Mouse (Mus musculus): Measurements from ENCODE around the gene Etnk1. TPM values are rescaled to one million over a fixed set of nuclear protein-coding genes. Genes with fewer than 3 reads are reported as not detected.
"Not testable (repeated sequence)": the region's sequence is repeated elsewhere in the genome, so short reads cannot be mapped to it uniquely, and the experiment has no call there.

Etnk1 gene
- 110 and 119 TPM in 2 replicates for total RNA-seq (2017)

DNA sequence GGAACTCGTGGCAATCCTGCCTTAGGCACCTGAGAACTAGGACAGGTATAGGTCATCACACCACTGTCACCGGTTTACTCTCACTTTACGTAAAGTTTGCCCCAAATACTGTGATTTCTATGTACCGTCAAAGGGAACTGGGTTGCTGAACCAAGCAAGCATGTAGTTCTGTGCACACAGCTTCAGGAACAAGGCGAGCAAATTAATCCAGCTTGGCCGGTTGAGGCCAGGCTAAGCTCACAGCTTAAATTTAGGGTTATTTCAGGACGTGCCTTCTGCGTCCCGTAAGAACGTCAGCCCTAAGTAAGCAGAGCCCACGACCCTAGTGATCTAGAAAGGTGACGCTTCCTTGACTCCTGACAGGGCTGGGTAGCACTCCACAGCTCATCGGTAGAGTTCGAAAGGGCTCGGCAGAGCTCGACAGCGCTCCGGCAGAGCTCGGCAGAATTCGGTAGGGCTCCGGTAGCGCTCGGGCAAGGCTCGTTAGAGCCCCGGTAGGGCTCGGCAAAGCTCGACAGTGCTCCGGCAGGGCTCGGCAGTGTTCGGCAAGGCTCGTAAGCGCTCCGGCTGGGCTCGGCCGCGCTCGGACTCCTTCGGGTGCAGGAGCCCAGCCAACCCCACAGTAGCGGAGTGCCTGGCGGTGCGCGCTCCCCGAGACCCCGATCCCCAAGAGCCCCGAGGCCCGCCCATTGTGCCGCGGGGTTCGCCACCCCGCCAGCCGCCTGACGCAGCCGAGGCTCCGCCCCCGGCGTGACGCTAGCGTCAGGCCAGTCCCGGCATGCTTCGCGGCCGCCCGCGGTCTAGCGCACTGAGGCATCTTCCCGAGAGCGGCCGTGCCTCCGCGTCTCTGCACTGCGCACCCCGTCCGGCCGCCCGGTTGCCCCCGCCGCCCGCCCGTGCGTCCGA is at the start of gene Etnk1:
Gene Etnk1 (plus strand): TSS at position 770 of the 906 bp plus-strand sequence.
- ATAC-seq (replicated peaks in 1 of 2; ENCODE audit: insufficient read depth in 1 of 2, low FRiP score in 2 of 2, low TSS enrichment in 1 of 2, low read depth in 1 of 2, poor library complexity in 2 of 2, severe bottlenecking in 2 of 2) = peak; percentile 86 to 89

DNA sequence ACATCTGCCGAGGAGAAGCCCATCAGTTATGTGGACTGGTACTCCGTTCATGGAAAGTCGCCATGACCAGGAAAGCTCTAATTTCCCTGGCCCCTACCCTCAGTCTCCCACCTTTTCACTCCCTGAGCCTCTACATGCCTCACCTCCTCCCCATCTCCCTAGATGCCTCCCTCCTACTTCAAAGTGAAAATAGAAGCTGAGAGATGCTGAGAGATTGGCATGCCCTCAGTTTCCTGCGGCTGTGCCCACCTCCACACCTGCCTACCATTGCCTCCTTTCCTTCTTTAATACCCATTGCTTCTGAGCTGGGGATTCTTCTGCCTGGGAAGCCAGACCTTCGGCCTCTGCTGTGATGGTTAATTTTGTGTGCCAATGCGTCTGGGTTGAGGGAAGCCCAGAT is 47.7 kb upstream of the Etnk1 start:
- ATAC-seq (replicated peaks in 1 of 2; ENCODE audit: insufficient read depth in 1 of 2, low FRiP score in 2 of 2, low TSS enrichment in 1 of 2, low read depth in 1 of 2, poor library complexity in 2 of 2, severe bottlenecking in 2 of 2) = no peak

DNA sequence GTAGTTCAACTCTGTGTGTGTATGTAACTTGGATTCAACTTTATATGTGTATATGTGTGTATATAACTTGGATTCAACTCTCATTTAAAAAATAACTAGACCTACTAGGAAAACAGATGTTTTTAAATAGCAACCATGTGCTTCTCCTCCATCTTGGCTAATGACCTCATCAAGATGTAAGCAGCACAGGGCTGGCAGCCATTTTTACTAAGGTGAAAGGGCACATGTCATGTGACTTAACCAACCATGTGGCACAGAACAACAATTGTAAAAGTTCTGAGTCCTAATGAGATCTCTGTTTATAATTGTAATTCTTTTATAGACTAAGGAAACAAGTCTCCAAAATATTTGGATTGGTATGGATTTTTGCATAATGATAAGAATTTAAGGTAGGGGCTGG is 41.3 kb upstream of the Etnk1 start:
- no peak for ATAC-seq (replicated peaks in 1 of 2; ENCODE audit: insufficient read depth in 1 of 2, low FRiP score in 2 of 2, low TSS enrichment in 1 of 2, low read depth in 1 of 2, poor library complexity in 2 of 2, severe bottlenecking in 2 of 2)

DNA sequence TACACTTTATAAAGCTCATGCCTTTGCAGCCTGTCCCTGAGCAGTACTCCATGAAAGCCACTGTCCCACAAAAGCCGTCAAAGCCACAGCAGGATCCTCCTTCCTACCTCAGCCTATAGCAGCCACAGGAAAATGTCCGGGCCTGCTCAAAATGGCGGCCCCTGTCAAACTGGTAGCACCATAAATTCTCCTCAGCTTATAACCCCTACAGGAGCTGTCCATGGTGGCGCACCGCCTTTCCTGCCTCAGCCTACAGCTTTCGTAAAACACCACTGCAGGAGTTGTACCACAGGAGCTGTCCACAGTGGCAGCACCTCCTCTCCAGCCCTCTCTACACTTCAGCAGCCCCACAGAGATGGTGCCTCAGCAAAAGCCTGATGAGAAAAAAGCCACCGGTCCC is 37.6 kb upstream of the Etnk1 start:
- ATAC-seq (replicated peaks in 1 of 2; ENCODE audit: insufficient read depth in 1 of 2, low FRiP score in 2 of 2, low TSS enrichment in 1 of 2, low read depth in 1 of 2, poor library complexity in 2 of 2, severe bottlenecking in 2 of 2) = no peak

DNA sequence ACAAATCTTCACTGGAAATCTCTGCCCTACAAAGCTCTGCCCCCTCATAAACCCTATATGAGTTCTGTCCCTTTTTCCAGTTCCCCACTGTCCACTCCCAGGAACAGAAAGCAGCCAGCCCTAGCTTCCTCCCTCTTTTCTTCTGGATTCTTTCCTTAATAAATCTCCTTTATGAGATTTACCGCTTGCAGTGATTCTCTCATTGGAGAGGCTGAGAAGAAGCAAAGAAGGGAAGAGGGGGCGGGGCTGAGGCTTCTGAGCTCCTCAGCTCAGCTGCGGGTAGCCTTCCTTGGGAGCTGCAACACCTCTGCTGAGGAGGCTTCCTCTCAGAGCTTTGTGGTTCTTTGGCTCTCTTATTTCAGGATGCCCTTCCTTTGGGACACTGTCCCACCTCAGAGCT is 37.1 kb upstream of the Etnk1 start:
- ATAC-seq (replicated peaks in 1 of 2; ENCODE audit: insufficient read depth in 1 of 2, low FRiP score in 2 of 2, low TSS enrichment in 1 of 2, low read depth in 1 of 2, poor library complexity in 2 of 2, severe bottlenecking in 2 of 2) = no peak

DNA sequence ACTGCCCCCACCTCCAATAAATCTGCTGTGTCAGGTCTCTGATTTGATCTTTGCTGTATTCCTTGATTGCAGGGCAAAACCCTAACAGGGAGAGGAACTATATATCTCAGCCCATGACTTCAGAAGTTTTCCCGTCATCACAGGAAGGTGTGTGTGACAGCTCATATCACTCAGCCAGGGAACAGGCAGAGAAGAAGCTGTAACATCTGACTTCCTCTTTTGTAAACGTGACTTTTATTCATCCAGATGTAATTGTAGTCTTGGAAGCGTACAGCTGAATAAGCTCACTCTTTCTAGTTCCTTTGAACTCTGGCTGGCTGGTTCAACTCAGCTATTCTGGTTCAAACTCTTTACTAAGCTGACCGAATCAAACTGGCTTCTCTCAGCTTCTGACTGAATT is 36.6 kb upstream of the Etnk1 start:
- peak in 1 of 2 experiments; percentile 12; a peak in 1 of 4 replicates for ATAC-seq (replicated peaks in 1 of 2; ENCODE audit: insufficient read depth in 1 of 2, low FRiP score in 2 of 2, low TSS enrichment in 1 of 2, low read depth in 1 of 2, poor library complexity in 2 of 2, severe bottlenecking in 2 of 2)

DNA sequence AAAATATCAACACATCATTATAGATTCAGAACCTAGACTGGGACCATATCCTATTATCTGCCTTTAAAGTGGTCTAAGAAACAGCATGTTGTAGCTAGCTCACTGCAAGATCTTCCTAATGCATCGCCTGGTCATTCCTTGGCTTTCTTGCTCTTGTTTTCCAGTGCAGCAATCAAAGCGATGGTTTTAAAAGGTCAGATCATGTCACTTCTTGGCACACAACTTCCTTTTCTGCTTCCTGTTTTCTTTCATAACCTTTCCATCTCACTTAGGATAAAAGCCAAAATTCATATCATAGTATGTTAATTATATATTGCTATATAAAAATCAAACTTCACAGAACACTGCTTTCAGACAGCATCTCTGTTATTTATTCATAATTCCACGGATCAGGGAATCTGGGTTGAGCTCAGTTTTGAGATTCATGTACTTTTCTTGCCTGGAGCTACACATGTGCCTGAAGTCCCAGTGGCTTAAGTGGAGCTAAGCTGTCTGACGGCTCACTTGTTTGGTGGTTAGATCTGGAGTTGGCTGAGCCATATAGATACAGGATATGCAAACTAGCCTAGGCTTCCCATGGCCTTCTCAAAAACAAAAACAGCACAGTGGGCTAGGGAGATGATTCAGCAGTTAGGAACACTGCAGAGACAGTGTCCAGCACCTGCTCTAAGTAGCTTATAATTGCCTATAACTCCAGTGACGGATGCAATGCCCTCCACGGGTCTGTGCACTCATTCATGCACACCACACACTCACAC is 34.9 kb upstream of the Etnk1 start:
- peak; percentile 23 to 39; a peak in 2 of 4 replicates for ATAC-seq (replicated peaks in 1 of 2; ENCODE audit: insufficient read depth in 1 of 2, low FRiP score in 2 of 2, low TSS enrichment in 1 of 2, low read depth in 1 of 2, poor library complexity in 2 of 2, severe bottlenecking in 2 of 2)

DNA sequence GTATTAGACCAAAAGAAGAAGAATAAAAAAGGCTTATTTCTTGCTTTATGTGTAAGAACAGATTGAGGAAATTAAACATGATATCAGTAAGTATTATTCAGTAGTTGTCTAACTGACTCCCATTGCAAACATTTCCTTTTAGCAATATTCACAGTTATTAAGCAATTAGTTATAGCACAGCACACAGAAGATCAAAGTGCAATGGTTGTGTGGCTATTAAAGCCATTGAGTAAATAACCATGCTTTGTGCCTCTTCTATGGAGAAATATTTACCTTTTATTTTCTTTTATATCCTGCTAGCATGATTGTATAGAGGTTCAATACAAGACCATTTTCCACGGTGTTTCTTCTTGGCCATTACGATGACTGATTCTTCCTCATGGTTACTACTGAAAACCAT is 33.9 kb upstream of the Etnk1 start:
- no peak for ATAC-seq (replicated peaks in 1 of 2; ENCODE audit: insufficient read depth in 1 of 2, low FRiP score in 2 of 2, low TSS enrichment in 1 of 2, low read depth in 1 of 2, poor library complexity in 2 of 2, severe bottlenecking in 2 of 2)

DNA sequence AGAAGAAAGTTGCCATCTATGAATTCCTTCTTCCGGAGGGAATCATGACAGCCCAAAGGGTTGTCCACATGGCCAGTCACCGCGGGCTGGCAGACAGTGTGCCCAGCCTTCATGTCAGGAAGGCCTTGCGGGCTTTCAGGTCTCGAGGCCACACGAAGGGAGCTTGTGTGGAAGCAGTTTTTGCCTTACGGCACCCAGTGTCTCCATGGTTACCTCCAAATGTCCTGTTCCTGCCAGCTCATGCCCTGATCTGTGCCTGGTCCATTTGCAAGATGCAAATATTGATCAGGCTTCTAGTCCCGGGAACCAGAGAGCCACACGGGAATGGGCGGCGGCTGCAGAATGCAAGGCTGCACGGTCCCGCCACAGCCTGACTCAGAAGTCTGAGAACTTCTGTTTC is 31.9 kb upstream of the Etnk1 start:
- ATAC-seq (replicated peaks in 1 of 2; ENCODE audit: insufficient read depth in 1 of 2, low FRiP score in 2 of 2, low TSS enrichment in 1 of 2, low read depth in 1 of 2, poor library complexity in 2 of 2, severe bottlenecking in 2 of 2) = no peak

DNA sequence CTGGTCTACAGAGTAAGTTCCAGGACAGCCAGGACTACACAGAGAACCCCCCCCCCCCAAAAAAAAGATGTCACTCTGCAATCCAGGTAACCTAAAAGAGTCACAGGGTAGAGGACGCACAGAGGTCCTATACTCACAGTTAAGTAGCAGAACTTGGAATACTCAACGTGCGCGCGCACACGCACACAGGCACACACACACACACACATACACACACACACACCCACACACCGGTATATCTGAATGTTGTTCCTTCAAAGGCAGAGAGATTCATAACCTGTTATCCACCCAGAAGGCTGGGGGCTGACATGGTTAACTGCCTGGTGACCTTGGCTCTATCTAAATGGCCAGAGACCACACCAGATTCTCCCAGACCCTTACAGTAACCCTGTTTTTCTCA is 30.3 kb upstream of the Etnk1 start:
- ATAC-seq (replicated peaks in 1 of 2; ENCODE audit: insufficient read depth in 1 of 2, low FRiP score in 2 of 2, low TSS enrichment in 1 of 2, low read depth in 1 of 2, poor library complexity in 2 of 2, severe bottlenecking in 2 of 2) = no peak

DNA sequence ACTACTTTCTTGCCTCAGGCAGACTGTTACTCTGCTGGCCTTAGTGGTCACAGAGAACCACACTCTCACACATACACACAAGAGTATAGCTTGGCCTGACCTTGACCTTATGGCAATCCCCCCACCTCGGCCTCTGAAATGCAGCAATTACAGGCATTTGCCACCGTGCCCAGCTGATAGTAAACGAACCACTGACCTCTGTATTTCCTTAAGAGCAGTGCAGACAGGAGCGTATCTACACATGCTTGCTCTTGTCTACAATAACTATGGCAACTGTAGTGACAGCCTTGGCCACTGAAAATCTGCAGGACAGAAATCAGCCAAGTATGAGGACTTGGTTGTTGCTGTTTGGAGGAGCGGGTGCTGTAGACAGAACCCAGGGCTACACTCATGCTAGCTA is 29.7 kb upstream of the Etnk1 start:
- no peak for ATAC-seq (replicated peaks in 1 of 2; ENCODE audit: insufficient read depth in 1 of 2, low FRiP score in 2 of 2, low TSS enrichment in 1 of 2, low read depth in 1 of 2, poor library complexity in 2 of 2, severe bottlenecking in 2 of 2)

DNA sequence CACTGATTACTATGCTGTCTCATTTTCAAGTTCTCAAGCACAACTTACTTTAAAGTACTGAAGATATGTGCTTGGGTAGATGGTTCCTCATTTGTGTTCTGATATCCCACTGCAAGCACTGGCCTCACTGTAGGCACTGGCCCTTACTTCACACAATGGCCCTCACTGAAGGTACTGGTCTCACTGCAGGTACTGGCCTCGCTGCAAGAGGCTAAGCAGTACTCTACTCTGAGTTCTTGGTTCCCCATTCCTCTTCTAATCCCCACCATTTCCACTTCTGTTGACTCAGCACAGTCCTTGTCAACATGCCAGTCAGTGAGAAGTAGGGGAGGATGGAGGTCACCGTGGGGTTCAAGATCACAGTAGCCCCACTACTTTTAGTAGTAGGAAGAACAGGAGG is 27.6 kb upstream of the Etnk1 start:
- ATAC-seq (replicated peaks in 1 of 2; ENCODE audit: insufficient read depth in 1 of 2, low FRiP score in 2 of 2, low TSS enrichment in 1 of 2, low read depth in 1 of 2, poor library complexity in 2 of 2, severe bottlenecking in 2 of 2) = 0 out of 4 replicates have a peak, but pooled peaks of 1 of the 2 experiments have one; percentile 8

DNA sequence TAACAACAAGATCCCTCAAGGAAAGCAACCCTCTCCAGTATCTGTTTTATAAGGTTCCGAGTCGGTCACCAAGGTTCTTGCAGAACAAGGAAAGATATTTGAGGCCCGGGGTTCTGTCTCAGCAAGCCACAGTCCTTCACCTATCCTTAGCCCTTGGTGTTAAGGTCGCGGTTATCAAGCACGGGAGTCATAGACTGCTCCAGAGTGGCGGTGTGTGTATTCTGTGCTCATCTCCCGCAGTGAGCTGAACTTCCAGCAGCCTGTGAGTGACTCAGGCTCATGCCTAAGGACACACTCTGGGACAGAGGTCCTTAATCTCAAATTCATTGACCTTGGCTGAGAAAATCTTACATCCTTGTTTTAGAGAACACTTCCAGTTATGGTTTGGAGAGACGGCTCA is 26.1 kb upstream of the Etnk1 start:
- ATAC-seq (replicated peaks in 1 of 2; ENCODE audit: insufficient read depth in 1 of 2, low FRiP score in 2 of 2, low TSS enrichment in 1 of 2, low read depth in 1 of 2, poor library complexity in 2 of 2, severe bottlenecking in 2 of 2) = no peak

DNA sequence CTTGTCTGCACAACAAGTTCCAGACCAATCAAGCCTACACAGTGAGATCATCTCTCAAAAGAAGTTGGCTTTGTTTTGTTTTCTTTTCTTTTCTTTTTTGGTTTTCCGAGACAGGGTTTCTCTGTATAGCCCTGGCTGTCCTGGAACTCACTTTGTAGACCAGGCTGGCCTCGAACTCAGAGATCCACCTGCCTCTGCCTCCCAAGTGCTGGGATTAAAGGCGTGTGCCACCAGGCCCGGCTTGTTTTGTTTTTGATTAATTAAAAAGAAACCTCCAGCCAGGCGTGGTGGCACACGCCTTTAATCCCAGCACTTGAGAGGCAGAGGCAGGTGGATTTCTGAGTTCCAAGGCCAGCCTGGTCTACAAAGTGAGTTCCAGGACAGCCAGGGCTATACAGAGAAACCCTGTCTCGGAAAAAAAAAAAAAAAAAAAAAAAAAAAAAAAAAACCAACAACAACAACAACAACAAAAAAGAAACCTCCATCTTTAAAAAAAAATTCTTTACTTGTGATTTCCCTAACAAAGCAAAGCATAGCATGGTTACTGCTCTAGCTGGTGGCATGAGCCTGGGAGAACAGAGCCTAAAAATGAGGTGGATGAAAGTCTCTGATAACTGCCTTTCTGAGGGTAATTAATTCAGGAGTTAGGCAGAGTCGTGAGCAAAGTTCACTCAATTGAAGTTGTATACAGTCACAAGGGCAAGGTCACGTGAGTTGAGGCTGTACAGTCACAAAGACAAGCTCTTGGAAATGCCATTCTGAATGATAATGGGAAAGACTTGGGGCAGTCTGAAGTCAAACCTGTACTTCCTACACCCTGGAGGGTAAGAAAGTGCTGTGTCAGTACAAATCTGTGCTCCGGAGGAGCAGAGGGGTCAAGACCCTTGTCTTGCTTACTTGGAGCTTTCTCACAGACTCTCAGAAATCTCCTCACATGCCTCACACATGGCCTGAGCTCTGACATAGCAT is 25.1 kb upstream of the Etnk1 start:
- ATAC-seq (replicated peaks in 1 of 2; ENCODE audit: insufficient read depth in 1 of 2, low FRiP score in 2 of 2, low TSS enrichment in 1 of 2, low read depth in 1 of 2, poor library complexity in 2 of 2, severe bottlenecking in 2 of 2) = not testable (repeated sequence)

DNA sequence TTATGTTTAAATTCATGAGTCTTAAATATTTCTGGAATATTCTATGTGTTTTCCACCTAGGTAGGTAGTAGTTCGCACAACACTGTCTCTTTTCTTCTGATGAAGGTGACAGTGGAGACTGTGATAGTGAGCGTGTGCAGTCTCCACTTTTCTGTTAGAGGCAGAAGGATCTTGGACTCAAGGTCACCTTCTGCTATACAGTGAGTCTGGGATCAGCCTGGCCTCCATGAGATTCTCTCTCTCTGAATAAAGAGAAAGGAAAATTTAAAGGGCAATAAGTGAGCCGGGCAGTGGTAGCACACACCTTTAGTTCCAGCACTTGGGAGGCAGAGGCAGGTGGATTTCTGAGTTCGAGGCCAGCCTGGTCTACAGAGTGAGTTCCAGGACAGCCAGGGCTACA is 24.2 kb upstream of the Etnk1 start:
- no peak for ATAC-seq (replicated peaks in 1 of 2; ENCODE audit: insufficient read depth in 1 of 2, low FRiP score in 2 of 2, low TSS enrichment in 1 of 2, low read depth in 1 of 2, poor library complexity in 2 of 2, severe bottlenecking in 2 of 2)

DNA sequence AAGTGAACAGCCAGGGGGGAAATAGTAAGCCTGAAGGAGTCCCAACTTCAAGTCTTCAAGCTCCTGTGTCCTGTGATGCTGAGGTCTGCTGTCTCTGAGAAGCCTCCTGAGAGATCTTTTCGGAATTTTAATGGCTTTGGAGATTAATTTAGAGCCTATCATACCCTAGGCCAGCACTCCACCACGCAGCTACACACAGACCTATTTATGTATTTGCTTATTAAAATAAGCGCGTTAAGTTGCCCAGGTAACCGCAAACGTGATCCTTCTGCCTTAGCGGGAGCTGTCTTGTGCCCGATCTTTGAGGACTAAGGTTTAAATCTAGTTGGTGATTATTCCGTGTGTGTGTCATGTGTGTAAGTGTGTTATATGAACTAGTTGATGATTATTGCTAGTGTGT is 23.7 kb upstream of the Etnk1 start:
- no peak for ATAC-seq (replicated peaks in 1 of 2; ENCODE audit: insufficient read depth in 1 of 2, low FRiP score in 2 of 2, low TSS enrichment in 1 of 2, low read depth in 1 of 2, poor library complexity in 2 of 2, severe bottlenecking in 2 of 2)

DNA sequence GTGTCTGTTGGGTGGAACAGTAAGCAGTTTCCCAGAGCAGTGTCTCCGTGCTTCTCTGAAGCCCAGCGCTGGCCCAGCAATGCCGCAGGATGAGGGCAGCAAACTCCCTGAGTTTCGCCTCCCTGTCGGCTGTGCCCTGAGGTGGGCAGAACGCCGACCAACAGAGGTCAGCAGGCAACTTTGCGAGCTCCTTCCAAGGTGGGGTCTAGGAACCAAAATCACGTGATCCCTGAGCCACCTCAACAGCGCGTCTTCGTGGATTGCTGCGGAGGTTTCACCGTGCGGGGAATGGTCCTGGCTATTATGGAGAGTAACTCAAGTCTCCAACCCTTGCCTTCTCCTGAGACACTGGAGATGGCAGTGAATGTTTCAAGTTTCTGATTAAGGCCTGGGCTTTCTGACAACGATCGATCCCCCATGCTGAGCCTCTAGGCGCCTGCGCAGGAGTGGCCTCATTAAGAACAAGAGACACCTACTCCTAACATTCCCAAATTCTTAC is 23.2 kb upstream of the Etnk1 start:
- ATAC-seq (replicated peaks in 1 of 2; ENCODE audit: insufficient read depth in 1 of 2, low FRiP score in 2 of 2, low TSS enrichment in 1 of 2, low read depth in 1 of 2, poor library complexity in 2 of 2, severe bottlenecking in 2 of 2) = no peak
